Mouse (Mus musculus) embryonic facial prominence, embryonic 10.5 days (tissue): ENCODE results near the gene E2f2. TPM values are rescaled to one million over a fixed set of nuclear protein-coding genes. Genes with fewer than 3 reads are reported as not detected.

Source experiments
- DNase-seq: peaks from one replicate; pipeline ENCODE4 v3.0.0-alpha.2; 2017; ENCODE audit warnings: low spot score
- H3K27ac ChIP-seq: fragments of 300-500 bp; sonication (generic); replicated peaks from 2 replicates; pipeline ENCODE4 v1.5.1; 2016; ENCODE audit warnings: mild to moderate bottlenecking
- H3K27me3 ChIP-seq: fragments of 300-500 bp; sonication (generic); replicated peaks from 2 replicates; pipeline ENCODE4 v1.6.1; 2016; ENCODE audit warnings: low read depth, mild to moderate bottlenecking; ENCODE audit not compliant: poor library complexity, severe bottlenecking
- H3K36me3 ChIP-seq: fragments of 300-500 bp; sonication (generic); replicated peaks from 2 replicates; pipeline ENCODE4 v1.6.1; 2016; ENCODE audit warnings: mild to moderate bottlenecking, moderate library complexity
- H3K4me1 ChIP-seq: fragments of 300-500 bp; sonication (generic); 2 replicates; pipeline ENCODE4 v1.6.1; 2016
- H3K4me3 ChIP-seq: fragments of 300-500 bp; sonication (generic); 2 replicates; pipeline ENCODE4 v1.5.1; 2016; ENCODE audit warnings: mild to moderate bottlenecking, moderate library complexity
- H3K9me3 ChIP-seq: fragments of 300-500 bp; sonication (generic); 2 replicates; pipeline ENCODE4 v1.6.1; 2016; ENCODE audit warnings: mild to moderate bottlenecking
- WGBS: fragments of 180-500 bp; shearing (Covaris S2); methylation state at CpG from one replicate; pipeline ENCODE4 v1.1.7; 2016; 5-methylcytosine and 5-hydroxymethylcytosine counted together
- polyA plus RNA-seq: library from polyadenylated mRNA; unstranded; fragments of >200 nt; fragmentation: Nextera tagmentation; extraction: Ambion mirVana; gene quantifications from 2 replicates; pipeline ENCODE4 v1.2.1, GENCODE M21; 2016

E2f2 gene
- polyA plus RNA-seq, 1 experiment from 2014 or later: 6.2 TPM

DNA sequence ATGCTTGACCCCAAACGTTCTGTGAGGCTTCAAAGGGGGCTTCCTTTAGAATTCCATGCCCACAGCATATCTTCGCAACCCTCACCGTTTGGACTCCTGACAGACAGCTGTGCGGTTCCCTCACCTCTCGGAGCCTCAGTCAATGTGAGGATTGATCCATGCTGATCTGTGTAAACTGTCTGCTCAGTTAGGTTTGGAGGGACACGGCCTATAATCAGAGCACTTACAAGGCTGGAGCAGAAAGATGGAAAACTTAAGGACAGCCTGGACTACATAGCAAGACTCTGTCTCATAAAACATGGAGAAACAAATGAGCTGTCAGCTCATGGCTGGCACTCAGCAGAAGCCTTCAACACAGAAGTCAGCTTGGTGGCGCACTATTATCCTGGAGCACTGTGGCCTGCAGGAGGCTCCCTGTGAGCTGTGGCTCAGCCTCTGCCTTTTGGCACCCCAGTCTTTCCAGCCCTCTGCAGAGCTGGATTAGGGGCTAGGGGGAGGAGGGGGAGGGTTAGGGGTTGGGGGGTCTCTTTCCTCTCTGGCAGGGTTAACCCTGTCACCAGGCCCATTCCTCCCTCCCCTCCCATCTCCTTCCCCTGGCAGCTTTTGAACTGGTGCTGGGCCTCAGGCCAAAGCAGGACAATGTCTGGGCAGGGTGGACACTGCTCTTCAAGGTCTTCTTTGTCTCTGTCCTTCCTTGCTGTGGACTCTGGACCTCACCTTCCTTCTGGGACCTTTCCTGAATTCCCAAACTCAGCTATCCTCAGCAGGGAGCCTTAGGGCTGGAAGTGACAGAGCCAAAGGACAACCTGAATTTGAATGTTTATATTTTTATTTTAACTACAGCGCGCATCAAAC is 36.1 kb upstream of the E2f2 start:
- Histone ChIP-seq H3K36me3 (no peaks in the 10 kb centered on the region), H3K4me1 (peaks cover 84% of the 10 kb centered on the region), H3K27ac (peak overlapping the region; percentile 99), H3K4me3 (peak overlapping the region; percentile 57), H3K27me3 (no peaks in the 10 kb centered on the region), H3K9me3 (no peaks in the 10 kb centered on the region)
- DNase-seq: peak; percentile 47
- 31% methylated on average over 9 of the region's 9 CpGs for WGBS

- peaks cover 87% of the 10 kb centered on the region for H3K4me1 ChIP-seq
These were observed 32.7 kb upstream of the E2f2 start for GRCm38 (mm10) chr4:136139326-136140110.

DNA sequence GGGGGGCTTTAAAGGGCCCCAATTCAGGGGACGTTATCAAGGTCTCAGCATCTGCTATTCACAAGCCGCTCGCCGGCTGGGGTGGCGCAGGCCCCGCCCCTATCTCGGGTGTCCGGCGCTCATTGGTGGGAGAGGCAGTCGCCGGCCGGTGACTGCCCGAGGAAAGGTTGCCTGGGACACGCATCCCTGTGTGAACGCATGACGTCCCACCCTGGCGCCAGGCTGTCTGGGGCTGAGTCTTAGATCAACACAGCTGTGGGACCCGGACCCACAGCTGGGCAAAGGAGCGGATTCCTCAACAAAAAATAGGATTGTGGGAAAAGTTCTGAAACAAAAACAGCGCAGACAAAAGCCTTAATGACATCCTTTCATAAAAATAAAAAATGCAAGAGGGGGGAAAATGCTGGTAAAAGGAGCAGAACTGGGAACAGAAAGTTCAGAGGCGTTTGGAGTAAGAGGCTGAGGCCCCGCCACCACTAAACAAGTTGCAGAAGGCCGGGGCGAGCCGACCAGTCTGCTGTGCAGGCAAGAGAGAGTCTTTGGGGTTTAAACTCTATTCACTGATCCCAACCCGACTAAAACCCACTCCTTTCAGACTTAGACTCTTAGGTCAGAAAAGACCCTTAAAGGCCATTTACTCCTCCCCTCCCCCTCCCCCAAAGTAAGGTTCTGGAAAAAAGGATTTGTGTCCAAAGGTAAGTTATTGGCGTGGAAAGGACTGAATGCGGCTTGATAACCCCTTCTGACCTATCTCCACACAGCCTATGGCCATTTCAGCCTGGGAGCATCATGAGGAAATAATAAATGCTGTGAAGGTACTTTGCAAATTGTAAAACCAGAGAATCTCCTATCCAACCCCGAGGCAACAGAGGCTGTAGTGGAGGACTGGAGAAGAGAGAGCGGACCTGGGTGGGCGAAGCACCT is 31.6 kb upstream of the E2f2 start:
- H3K4me1 ChIP-seq: peaks cover 85% of the 10 kb centered on the region

More at GRCm38 (mm10) chr4:136139326-136140110, 32.7 kb upstream of the E2f2 start:
- Histone ChIP-seq H3K27ac (peak overlapping the region; percentile 94), H3K4me3 (peak overlapping the region; percentile 82), H3K27me3 (no peaks in the 10 kb centered on the region), H3K9me3 (no peaks in the 10 kb centered on the region), H3K36me3 (no peaks in the 10 kb centered on the region)
- no peak for DNase-seq
- WGBS: 55% methylated on average over 17 of the region's 17 CpGs

DNA sequence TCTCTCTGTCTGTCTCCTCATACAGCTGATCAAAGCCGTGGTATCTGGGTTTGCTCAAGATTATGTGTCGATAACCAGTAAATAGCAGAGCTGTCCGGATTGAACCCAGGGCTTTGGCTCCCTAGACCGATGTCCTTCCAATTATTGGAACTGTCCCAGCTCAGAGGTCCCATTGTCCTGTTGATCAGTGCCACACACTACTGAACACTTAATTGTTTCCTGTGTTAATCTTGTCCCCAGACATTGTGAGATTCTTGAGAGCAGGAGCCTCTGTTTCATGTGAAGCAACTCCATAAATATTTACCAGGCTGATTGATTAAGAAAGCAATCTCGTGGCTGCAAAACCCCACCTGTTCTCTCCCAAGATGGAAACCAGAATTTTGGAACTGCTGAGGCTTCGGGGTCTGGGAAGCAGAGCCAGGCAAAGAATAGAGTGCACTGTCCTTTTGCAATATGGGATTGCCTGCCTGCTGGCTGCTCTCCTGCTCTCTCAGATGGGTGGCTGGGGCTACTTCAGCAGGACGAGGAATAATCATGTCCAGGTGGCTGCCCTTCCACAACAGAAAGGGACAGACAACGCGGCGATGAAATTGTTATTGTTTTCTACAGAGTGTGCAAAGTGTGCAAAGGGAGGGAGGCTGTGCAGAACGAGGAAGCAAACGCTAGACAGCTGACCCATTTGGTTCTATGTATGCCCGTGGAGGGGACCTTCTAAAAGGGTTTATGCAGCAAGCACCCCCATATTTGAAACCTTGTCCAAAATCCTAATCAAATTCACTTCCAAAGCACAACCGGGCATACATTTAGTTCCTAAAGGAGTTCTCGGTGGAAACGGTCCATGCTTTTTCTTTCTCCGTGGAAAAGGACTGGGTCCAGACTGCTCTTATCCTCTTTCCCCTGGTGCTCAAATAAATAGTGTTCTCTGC is 29.7 kb upstream of the E2f2 start:
- H3K4me3 ChIP-seq: peak overlapping the region; percentile 82
- peaks cover 13% of the 10 kb centered on the region for H3K36me3 ChIP-seq
- 0 out of 2 replicates have a peak, but pooled peaks cover 5% of the 10 kb centered on the region for H3K27me3 ChIP-seq
- no peaks in the 10 kb centered on the region for H3K9me3 ChIP-seq
- WGBS: 12% methylated on average over 17 of the region's 17 CpGs
- peaks cover 91% of the 10 kb centered on the region for H3K4me1 ChIP-seq
- DNase-seq: peak; percentile 67
- peak overlapping the region; percentile 94 for H3K27ac ChIP-seq

More for the DNA sequence above, 31.6 kb upstream of the E2f2 start:
- no peaks in the 10 kb centered on the region for H3K27me3 ChIP-seq
- peak; percentile 99 for DNase-seq
- H3K36me3 ChIP-seq: peaks cover 10% of the 10 kb centered on the region
- peak overlapping the region; percentile 82 for H3K4me3 ChIP-seq
- WGBS: 3% methylated on average over 31 of the region's 31 CpGs
- no peaks in the 10 kb centered on the region for H3K9me3 ChIP-seq
- peak overlapping the region; percentile 94 for H3K27ac ChIP-seq

- H3K27me3 ChIP-seq: 0 out of 2 replicates have a peak, but pooled peaks cover 5% of the 10 kb centered on the region
- H3K9me3 ChIP-seq: no peaks in the 10 kb centered on the region
- H3K27ac ChIP-seq: peak within 1 kb of the TSS; percentile 94
- peaks cover 92% of the 10 kb centered on the region for H3K4me1 ChIP-seq
- H3K36me3 ChIP-seq: peaks cover 13% of the 10 kb centered on the region
- under 1% methylated on average over 39 of the region's 39 CpGs for WGBS
- DNase-seq: peak; percentile 99
- H3K4me3 ChIP-seq: peak within 1 kb of the TSS; percentile 82
These were observed 28.8 kb upstream of the E2f2 start, which contains the start of gene Id3 for GRCm38 (mm10) chr4:136143193-136143976. Gene Id3 (plus strand): TSS chr4:136143497.

DNA sequence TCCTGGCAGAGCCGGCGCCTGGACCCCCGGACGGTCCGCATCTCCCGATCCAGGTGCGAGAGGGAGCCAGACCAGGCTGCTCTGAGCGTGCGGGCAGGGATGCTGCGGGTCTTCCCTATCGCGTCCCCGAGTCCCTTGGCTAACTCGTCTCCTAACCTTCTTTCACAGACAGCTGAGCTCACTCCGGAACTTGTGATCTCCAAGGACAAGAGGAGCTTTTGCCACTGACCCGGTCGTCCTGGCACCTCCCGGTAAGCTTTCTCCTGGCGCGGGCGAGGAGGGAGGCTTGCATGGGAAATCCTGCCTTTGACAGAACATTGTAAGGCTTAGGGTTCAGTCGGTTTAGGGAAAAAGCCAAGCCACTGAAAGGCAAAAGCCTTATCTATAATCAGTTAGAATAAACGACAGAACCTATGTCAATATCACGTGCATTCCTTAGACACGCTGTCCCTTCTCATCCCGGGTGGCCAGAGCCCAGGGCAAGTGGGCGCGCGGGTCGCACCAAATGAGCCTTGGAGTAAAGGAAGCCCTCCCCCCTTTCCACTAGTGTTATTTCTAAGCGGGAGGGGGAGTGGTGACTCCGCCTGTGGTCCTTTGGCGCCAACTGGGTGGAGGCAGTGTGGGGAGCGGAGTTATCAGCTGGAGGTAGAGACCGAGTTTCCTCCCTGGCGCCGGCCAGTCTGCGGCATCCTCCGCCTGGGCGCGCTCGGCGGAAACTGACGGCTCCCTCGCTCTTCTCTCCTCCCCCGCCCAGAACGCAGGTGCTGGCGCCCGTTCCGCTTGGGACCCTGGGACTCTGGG is 27.9 kb upstream of the E2f2 start:
- Histone ChIP-seq H3K36me3 (peaks cover 13% of the 10 kb centered on the region), H3K27ac (peak overlapping the region; percentile 94), H3K4me1 (peaks cover 92% of the 10 kb centered on the region), H3K4me3 (peak overlapping the region; percentile 82), H3K9me3 (no peaks in the 10 kb centered on the region), H3K27me3 (0 out of 2 replicates have a peak, but pooled peaks cover 5% of the 10 kb centered on the region)
- DNase-seq: peak; percentile 84
- under 1% methylated on average over 50 of the region's 50 CpGs for WGBS

- no peaks in the 10 kb centered on the region for H3K9me3 ChIP-seq
- no peak for DNase-seq
- H3K4me3 ChIP-seq: peak overlapping the region; percentile 82
- H3K36me3 ChIP-seq: peaks cover 13% of the 10 kb centered on the region
- WGBS: under 1% methylated on average over 11 of the region's 11 CpGs
- H3K27ac ChIP-seq: peak overlapping the region; percentile 94
- H3K27me3 ChIP-seq: 0 out of 2 replicates have a peak, but pooled peaks cover 5% of the 10 kb centered on the region
- H3K4me1 ChIP-seq: peaks cover 88% of the 10 kb centered on the region
These were observed 27.3 kb upstream of the E2f2 start for GRCm38 (mm10) chr4:136144927-136145292.

GRCm38 (mm10) chr4:136145362-136145885 is 26.8 kb upstream of the E2f2 start:
- DNase-seq: no peak
- Histone ChIP-seq H3K27ac (peak overlapping the region; percentile 94), H3K4me3 (peak overlapping the region; percentile 82), H3K36me3 (peaks cover 13% of the 10 kb centered on the region), H3K9me3 (no peaks in the 10 kb centered on the region), H3K4me1 (peaks cover 88% of the 10 kb centered on the region), H3K27me3 (0 out of 2 replicates have a peak, but pooled peaks cover 5% of the 10 kb centered on the region)
- 8% methylated on average over 11 of the region's 11 CpGs for WGBS

DNA sequence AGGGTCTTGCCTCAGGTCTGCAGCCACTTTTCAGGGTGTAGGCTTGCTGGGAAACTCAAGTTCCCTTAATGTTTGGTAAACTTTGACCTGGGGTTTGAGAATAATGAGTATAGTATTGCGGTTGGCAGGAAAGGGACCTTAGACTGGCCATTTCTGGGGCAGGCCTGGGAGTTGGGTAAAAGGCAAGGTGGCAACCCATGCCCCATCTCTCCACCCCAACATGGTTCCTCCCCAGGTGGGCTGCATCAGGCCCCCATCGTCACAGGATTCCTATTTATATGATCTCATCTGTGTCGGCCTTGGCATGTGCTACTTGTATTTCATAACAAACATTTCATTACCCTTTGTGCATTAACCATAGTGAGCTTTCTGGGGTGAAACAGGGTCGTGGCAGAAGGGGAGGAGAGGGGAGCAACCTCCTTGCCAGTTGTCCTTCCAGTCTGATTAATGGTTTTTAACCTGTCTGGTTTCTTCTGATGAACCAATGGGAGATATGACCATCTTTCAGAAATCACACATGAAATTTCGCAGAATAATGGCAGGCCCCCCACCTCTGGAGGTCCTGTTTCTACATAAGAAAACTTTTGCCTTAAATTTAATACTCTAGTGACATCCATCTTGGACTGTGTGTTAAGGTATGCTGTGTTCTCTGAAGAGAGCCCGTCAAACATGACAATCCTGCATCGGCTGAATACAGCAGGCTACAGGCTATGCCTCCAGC is 26.0 kb upstream of the E2f2 start:
- Histone ChIP-seq H3K27me3 (0 out of 2 replicates have a peak, but pooled peaks cover 5% of the 10 kb centered on the region), H3K9me3 (no peaks in the 10 kb centered on the region), H3K27ac (peak overlapping the region; percentile 94), H3K4me3 (peak overlapping the region; percentile 82), H3K36me3 (peaks cover 13% of the 10 kb centered on the region), H3K4me1 (peaks cover 88% of the 10 kb centered on the region)
- peak; percentile 41 for DNase-seq
- 12% methylated on average over 7 of the region's 7 CpGs for WGBS
